ENCODE assay signal across 9 mouse cellular contexts in the genomic region with DNA sequence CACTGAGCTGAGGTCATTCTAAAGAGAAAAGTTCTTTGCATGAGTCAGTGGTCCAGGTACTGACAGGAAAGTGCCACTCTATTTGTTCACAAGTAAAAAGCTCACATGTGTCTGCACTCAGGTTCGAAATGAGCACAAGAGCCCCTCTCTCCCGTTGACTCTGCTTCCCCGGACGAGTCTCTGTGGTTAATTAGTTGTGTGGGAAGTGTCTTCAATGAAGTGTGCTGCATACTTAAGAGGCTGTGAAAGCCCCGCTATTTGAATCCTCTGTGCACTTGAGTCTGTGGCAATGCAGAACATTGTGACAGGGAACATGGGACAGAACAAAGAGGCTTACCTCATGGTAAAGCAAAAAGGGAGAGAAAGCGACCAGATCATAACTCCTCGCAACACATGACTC.
"Had no signal": no experiment of that assay in that cellular context is flagged by ENCODE, and none has a peak within 500 bp of the region (broad histone marks: within the 10 kb centered on the region; RNA-seq: fewer than 3 reads in every experiment).

No protein-coding gene starts in this region.

- DNase-seq: kidney, adult 8-10 months; kidney, postnatal 25 days; lung, adult 18-20 months; lung, postnatal 36 days had no signal

- H3K9ac ChIP-seq: limb, embryonic 13.5 days; liver, embryonic 14.5 days; neural tube, embryonic 15.5 days had no signal

- H3K36me3 ChIP-seq: limb, embryonic 13.5 days; neural tube, embryonic 15.5 days had no signal

- H3K4me1 ChIP-seq: neural tube, embryonic 15.5 days had no signal

- H3K27me3 ChIP-seq: limb, embryonic 13.5 days; neural tube, embryonic 15.5 days had no signal

- H3K9me3 ChIP-seq: limb, embryonic 13.5 days; neural tube, embryonic 15.5 days had no signal

- H3K4me2 ChIP-seq: limb, embryonic 13.5 days; neural tube, embryonic 15.5 days had no signal

- H3K4me3 ChIP-seq: limb, embryonic 13.5 days; neural tube, embryonic 15.5 days had no signal

- ATAC-seq: midbrain, embryonic 16.5 days had no signal

- H3K27ac ChIP-seq: limb, embryonic 13.5 days; liver, embryonic 14.5 days; neural tube, embryonic 15.5 days; stomach, postnatal 0 days had no signal
